Mouse (Mus musculus): ENCODE results near the gene Fam166b. TPM values are rescaled to one million over a fixed set of nuclear protein-coding genes. Genes with fewer than 3 reads are reported as not detected.

The Fam166b gene
- polyA plus RNA-seq, 1 experiment = not detected

DNA sequence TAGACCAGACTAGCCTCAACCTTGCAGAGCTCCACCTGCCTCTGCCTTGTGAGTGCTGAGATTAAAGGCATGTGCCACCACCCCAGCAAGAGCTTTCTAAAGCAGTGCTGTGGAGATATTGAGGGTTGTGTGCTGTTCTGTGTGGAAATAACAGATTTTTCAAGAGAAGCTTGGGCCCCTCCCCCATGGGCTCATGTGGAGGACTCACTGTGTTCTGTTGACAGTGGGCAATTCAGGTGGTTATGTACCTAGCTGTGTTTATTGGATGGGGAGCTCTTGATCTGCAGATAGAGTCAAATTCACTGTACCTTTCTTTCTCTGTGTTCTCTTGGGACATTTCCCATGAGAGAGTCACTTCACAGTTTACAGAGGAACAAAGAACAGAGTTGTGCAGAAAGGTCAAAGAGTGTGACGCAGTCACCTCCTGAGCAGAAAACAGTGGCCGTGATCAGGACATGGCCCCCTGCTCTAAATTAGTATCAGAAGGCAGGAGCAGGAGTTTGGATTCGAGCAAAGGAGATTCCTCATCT, 37.3 kb downstream of the Fam166b start:
- no peaks in the 10 kb centered on the region for H3K4me1 ChIP-seq (ENCODE audit: control insufficient read depth, insufficient read depth, insufficient read length)
- no peak for DNase-seq (ENCODE audit: low read depth in 1 of 2, low spot score in 2 of 2)

DNA sequence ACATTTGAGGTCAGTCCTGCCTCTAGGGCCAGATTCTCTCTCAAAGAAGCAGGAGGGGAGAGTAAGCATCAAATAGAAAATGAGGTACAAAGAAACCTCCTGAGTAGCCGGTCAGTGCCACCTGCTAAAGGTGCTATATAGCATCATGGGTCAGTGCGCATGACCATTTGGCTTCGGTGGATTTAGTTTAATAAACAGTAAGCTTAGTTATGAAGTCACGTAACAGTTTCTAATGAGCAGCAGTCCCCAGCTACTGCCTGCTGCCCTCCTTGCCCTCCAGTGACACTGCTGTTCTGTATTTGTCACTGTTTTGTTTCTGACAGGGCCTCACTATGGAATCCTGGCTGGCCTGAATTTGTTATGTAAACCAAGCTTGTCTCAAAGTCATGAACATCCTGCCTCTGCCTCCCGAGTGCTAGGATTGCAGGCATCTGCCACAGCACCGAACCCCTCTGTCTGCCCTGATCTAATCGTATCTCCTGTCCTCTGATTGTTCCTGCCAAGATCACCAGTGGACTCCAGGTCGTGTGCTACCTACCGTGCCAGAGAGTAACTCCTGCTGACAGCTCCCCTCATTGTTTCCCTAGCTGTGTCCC, 39.0 kb downstream of the Fam166b start:
- WGBS = 85% methylated on average over 9 of the region's 9 CpGs
- Histone ChIP-seq H3K27ac (ENCODE audit: insufficient read depth, low read length) (no peak overlapping the region; the same call in 1 of the 2 replicates), H3K36me3 (ENCODE audit: control insufficient read depth, insufficient read depth, low read length) (no peaks in the 10 kb centered on the region), H3K4me1 (ENCODE audit: control insufficient read depth, insufficient read depth, insufficient read length) (no peaks in the 10 kb centered on the region), H3K27me3 (ENCODE audit: control insufficient read depth, insufficient read depth, low read length) (no peaks in the 10 kb centered on the region), H3K4me3 (ENCODE audit: extremely low read depth, insufficient read depth, insufficient read length) (no peak overlapping the region)
- TF ChIP-seq POLR2A (IDR thresholded peaks at IDR 0.05; ENCODE audit: low read depth, low read length) (no peak), CTCF (IDR thresholded peaks at IDR 0.05; ENCODE audit: extremely low read depth, insufficient read depth, insufficient read length, insufficient replicate concordance) (no peak)
- DNase-seq (ENCODE audit: low read depth in 1 of 2, low spot score in 2 of 2) = no peak

More for the DNA sequence above, 37.3 kb downstream of the Fam166b start:
- H3K4me3 ChIP-seq (ENCODE audit: extremely low read depth, insufficient read depth, insufficient read length) = no peak overlapping the region
- WGBS = 86% methylated on average over 3 of the region's 3 CpGs
- no peaks in the 10 kb centered on the region for H3K27me3 ChIP-seq (ENCODE audit: control insufficient read depth, insufficient read depth, low read length)
- no peak overlapping the region for H3K27ac ChIP-seq (ENCODE audit: insufficient read depth, low read length)
- TF ChIP-seq CTCF (IDR thresholded peaks at IDR 0.05; ENCODE audit: extremely low read depth, insufficient read depth, insufficient read length, insufficient replicate concordance) (no peak), POLR2A (IDR thresholded peaks at IDR 0.05; ENCODE audit: low read depth, low read length) (no peak)
- no peaks in the 10 kb centered on the region for H3K36me3 ChIP-seq (ENCODE audit: control insufficient read depth, insufficient read depth, low read length)

DNA sequence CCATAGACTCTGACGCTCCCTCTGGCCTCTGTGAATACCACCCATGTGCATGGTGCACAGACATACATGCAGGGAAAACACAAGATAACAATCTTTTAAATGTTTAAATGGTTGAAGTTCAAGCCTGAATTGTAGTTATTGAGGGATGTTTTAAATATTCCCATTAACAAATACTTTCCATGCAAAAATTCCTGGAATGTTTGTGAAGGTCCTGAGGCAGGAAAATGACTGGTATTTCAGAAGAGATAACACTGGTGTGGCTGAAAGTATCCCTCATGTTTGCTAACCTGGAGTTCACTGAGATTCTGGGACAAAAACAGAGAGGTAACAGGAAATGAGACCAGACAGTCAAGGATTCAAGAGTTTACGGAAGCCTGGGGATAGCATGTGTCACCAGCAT, 39.5 kb downstream of the Fam166b start:
- Histone ChIP-seq H3K4me1 (ENCODE audit: control insufficient read depth, insufficient read depth, insufficient read length) (no peaks in the 10 kb centered on the region), H3K36me3 (ENCODE audit: control insufficient read depth, insufficient read depth, low read length) (no peaks in the 10 kb centered on the region), H3K4me3 (ENCODE audit: extremely low read depth, insufficient read depth, insufficient read length) (no peak overlapping the region), H3K27me3 (ENCODE audit: control insufficient read depth, insufficient read depth, low read length) (no peaks in the 10 kb centered on the region), H3K27ac (ENCODE audit: insufficient read depth, low read length) (no peak overlapping the region)
- TF ChIP-seq POLR2A (IDR thresholded peaks at IDR 0.05; ENCODE audit: low read depth, low read length) (no peak), CTCF (IDR thresholded peaks at IDR 0.05; ENCODE audit: extremely low read depth, insufficient read depth, insufficient read length, insufficient replicate concordance) (no peak)
- no peak for DNase-seq (ENCODE audit: low read depth in 1 of 2, low spot score in 2 of 2)
- 87% methylated on average over 2 of the region's 2 CpGs for WGBS

DNA sequence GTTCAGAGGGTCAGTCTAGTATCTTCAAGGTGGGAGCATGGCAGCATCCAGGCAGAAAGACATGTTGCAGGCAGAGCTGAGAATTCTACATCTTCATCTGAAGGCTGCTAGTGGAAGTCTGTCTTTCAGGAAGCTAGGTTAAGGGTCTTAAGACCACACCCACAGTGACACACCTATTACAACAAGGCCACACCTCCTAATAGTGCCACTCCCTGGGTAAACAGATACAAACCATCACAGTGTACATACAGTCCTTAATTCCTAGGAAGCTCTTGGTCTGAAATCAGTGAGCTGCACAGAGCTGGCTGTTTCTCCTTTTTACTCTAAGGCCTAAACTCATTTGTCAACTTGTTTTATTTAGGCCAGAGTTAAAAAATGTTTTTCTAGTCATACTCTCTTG, 42.0 kb downstream of the Fam166b start:
- no peak for DNase-seq (ENCODE audit: low read depth in 1 of 2, low spot score in 2 of 2)
- H3K4me1 ChIP-seq (ENCODE audit: control insufficient read depth, insufficient read depth, insufficient read length) = peaks cover under 1% of the 10 kb centered on the region; the same call in 1 of the 2 replicates
- H3K27ac ChIP-seq (ENCODE audit: insufficient read depth, low read length) = no peak overlapping the region
- H3K27me3 ChIP-seq (ENCODE audit: control insufficient read depth, insufficient read depth, low read length) = peaks cover 3% of the 10 kb centered on the region; the same call in 1 of the 2 replicates
- no peak overlapping the region for H3K4me3 ChIP-seq (ENCODE audit: extremely low read depth, insufficient read depth, insufficient read length)
- H3K36me3 ChIP-seq (ENCODE audit: control insufficient read depth, insufficient read depth, low read length) = no peaks in the 10 kb centered on the region
- TF ChIP-seq POLR2A (IDR thresholded peaks at IDR 0.05; ENCODE audit: low read depth, low read length) = no peak
- TF ChIP-seq CTCF (IDR thresholded peaks at IDR 0.05; ENCODE audit: extremely low read depth, insufficient read depth, insufficient read length, insufficient replicate concordance) = no peak

DNA sequence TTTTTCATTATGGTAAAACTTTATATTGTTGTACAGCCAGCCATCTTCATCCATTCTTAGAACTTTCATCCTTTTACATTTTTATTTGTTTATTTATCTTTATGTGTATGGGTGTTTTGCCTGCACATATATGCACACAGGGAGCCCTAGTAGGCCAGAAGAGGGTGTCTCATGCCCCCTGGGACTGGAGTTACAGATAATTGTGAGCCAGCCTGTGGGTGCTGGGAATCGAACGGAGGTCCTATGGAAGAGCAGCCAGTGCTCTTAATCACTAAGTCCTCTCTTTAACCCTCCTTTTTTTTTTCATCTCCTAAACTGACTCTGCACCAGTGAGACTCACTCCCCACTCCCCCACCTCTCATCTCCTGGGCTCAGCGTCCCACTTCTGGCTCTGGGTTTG, 44.4 kb downstream of the Fam166b start:
- Histone ChIP-seq H3K27me3 (ENCODE audit: control insufficient read depth, insufficient read depth, low read length) (peaks cover 5% of the 10 kb centered on the region; the same call in 1 of the 2 replicates), H3K4me3 (ENCODE audit: extremely low read depth, insufficient read depth, insufficient read length) (no peak overlapping the region), H3K4me1 (ENCODE audit: control insufficient read depth, insufficient read depth, insufficient read length) (peaks cover 4% of the 10 kb centered on the region; the same call in 1 of the 2 replicates), H3K27ac (ENCODE audit: insufficient read depth, low read length) (no peak overlapping the region), H3K36me3 (ENCODE audit: control insufficient read depth, insufficient read depth, low read length) (no peaks in the 10 kb centered on the region)
- WGBS = 96% methylated on average over 3 of the region's 3 CpGs
- no peak for TF ChIP-seq CTCF (IDR thresholded peaks at IDR 0.05; ENCODE audit: extremely low read depth, insufficient read depth, insufficient read length, insufficient replicate concordance)
- no peak for DNase-seq (ENCODE audit: low read depth in 1 of 2, low spot score in 2 of 2)

DNA sequence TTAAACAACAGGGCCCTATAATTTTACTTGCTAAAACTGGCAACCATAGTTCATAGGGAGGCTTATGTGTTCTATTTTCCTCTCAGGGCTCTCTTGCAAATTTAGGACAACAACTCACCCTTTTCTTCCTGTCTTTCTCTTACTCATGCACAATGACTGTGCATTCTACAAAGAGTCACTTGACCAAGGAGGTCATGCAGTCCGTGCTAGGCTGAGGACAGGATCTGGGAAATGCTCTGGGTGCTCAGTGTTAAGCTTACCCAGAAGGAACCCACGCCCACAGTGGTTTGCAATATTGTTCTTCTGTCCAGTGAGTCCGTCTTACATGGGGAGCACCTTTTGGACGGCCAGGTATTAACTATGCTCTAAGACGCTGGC, 44.9 kb downstream of the Fam166b start:
- WGBS = 72% methylated on average over 5 of the region's 5 CpGs
- Histone ChIP-seq H3K36me3 (ENCODE audit: control insufficient read depth, insufficient read depth, low read length) (no peaks in the 10 kb centered on the region), H3K27me3 (ENCODE audit: control insufficient read depth, insufficient read depth, low read length) (peaks cover 5% of the 10 kb centered on the region; the same call in 1 of the 2 replicates), H3K4me1 (ENCODE audit: control insufficient read depth, insufficient read depth, insufficient read length) (peaks cover 4% of the 10 kb centered on the region; the same call in 1 of the 2 replicates), H3K4me3 (ENCODE audit: extremely low read depth, insufficient read depth, insufficient read length) (no peak overlapping the region), H3K27ac (ENCODE audit: insufficient read depth, low read length) (no peak overlapping the region)
- TF ChIP-seq CTCF (IDR thresholded peaks at IDR 0.05; ENCODE audit: extremely low read depth, insufficient read depth, insufficient read length, insufficient replicate concordance) = no peak
- TF ChIP-seq POLR2A (IDR thresholded peaks at IDR 0.05; ENCODE audit: low read depth, low read length) = no peak
- DNase-seq (ENCODE audit: low read depth in 1 of 2, low spot score in 2 of 2) = no peak

Measured in spleen, adult 2 months (tissue).